In genomic region chr10:117710604-117711141, GRCm38 (mm10) we compare ENCODE assay signal across 8 mouse cellular contexts. TPM values are rescaled to one million over a fixed set of nuclear protein-coding genes. Genes with fewer than 3 reads are reported as not detected.
DNase-seq lines count a peak whose midpoint lies in the region; ATAC-seq and TF ChIP-seq lines count a peak whose summit lies in the region.

Gene Mdm2 (minus strand): TSS chr10:117710758.

- H3K27ac ChIP-seq in gastrocnemius, adult 2 months: peak within 1 kb of the TSS; percentile 95
- H3K27ac ChIP-seq in hindbrain, postnatal 0 days: peak within 1 kb of the TSS; percentile 99
- peak within 1 kb of the TSS; percentile 100 for H3K27ac ChIP-seq in left cerebral cortex, adult 2 months

- peaks cover 6% of the 10 kb centered on the region; the same call in 1 of the 2 replicates for H3K36me3 ChIP-seq in hindbrain, postnatal 0 days (ENCODE audit: insufficient read depth, low read length)

- peak; percentile 84 for TF ChIP-seq CTCF in gastrocnemius, adult 2 months (IDR thresholded peaks at IDR 0.05)
- peak; percentile 73 for TF ChIP-seq CTCF in hindbrain, postnatal 0 days (IDR thresholded peaks at IDR 0.05; ENCODE audit: low read depth)
- TF ChIP-seq CTCF in left cerebral cortex, adult 2 months (IDR thresholded peaks at IDR 0.05): peak; percentile 90

- 3% methylated on average over 46 of the region's 52 CpGs for WGBS in hindbrain, postnatal 0 days

- peak within 1 kb of the TSS; percentile 100 for H3K9ac ChIP-seq in hindbrain, postnatal 0 days (replicated peaks; ENCODE audit: low read length)

- peaks cover 5% of the 10 kb centered on the region; the same call in 1 of the 2 replicates for H3K4me1 ChIP-seq in hindbrain, postnatal 0 days (ENCODE audit: insufficient read depth, low read length)

- H3K4me2 ChIP-seq in hindbrain, postnatal 0 days (ENCODE audit: low read depth, low read length): peak within 1 kb of the TSS; percentile 81

- peak; percentile 95 for ATAC-seq in hindbrain, postnatal 0 days
- peak; percentile 83 for ATAC-seq in megakaryocyte, adult 5-6 weeks (ENCODE audit: poor library complexity, severe bottlenecking)

- intact Hi-C loops in gastrocnemius, adult 2 months (cut with DNase I): no loop called here
- intact Hi-C loops in left cerebral cortex, adult 2 months (cut with DNase I): loop anchor here (2.0 kb wide), 1 partner anchor 34 kb away; no protein-coding TSS in a partner anchor

- H3K4me3 ChIP-seq in gastrocnemius, adult 2 months: peak within 1 kb of the TSS; percentile 81
- H3K4me3 ChIP-seq in hindbrain, postnatal 0 days (ENCODE audit: low read length): peak within 1 kb of the TSS; percentile 97
- peak within 1 kb of the TSS; percentile 100 for H3K4me3 ChIP-seq in left cerebral cortex, adult 2 months

- no peaks in the 10 kb centered on the region for H3K9me3 ChIP-seq in hindbrain, postnatal 0 days (ENCODE audit: low read length)

- no peaks in the 10 kb centered on the region for H3K27me3 ChIP-seq in hindbrain, postnatal 0 days (ENCODE audit: insufficient read depth, low read length)

- peak; percentile 95 for DNase-seq in T-cell, adult 2 months (ENCODE audit: low spot score)
- peak; percentile 99 to 100 for DNase-seq in cerebellum, postnatal 4 days (ENCODE audit: low spot score in 2 of 2)
- peak; percentile 98 for DNase-seq in gastrocnemius, adult 2 months
- DNase-seq in hindbrain, postnatal 0 days (ENCODE audit: low spot score): peak; percentile 97
- DNase-seq in left cerebral cortex, adult 2 months (ENCODE audit: extremely low spot score in 1 of 2, low spot score in 2 of 2): peak; percentile 96 to 98
- peak; percentile 96 to 98 for DNase-seq in right cerebral cortex, adult 2 months (ENCODE audit: low spot score in 2 of 2)
- peak; percentile 98 for DNase-seq in urinary bladder, postnatal 14 days (ENCODE audit: low spot score)

RNA-seq across cellular contexts. Expression of gene Mdm2, which starts in this region (rescaled TPM):
- total RNA-seq in gastrocnemius, adult 2 months (2021): 10 to 100 TPM; 49.2 to 49.8 TPM
- total RNA-seq in hindbrain, postnatal 0 days (2014; rRNA removed): 28.9 and 47.8 TPM in 2 replicates
- polyA plus RNA-seq in hindbrain, postnatal 0 days (2015; fragmentation: Nextera tagmentation; extraction: Ambion mirVana): 24.6 and 26.7 TPM in 2 replicates
- 10 to 100 TPM; 58.7 to 65.5 TPM for total RNA-seq in left cerebral cortex, adult 2 months (2021)
- 86.3 and 89.1 TPM in 2 replicates for total RNA-seq in megakaryocyte, adult 5-6 weeks (2015)
- 80.3 and 117 TPM in 2 replicates for total RNA-seq in megakaryocyte, adult 5-6 weeks (2017)

Comparison
In these comparisons a context has a peak if more than half of its experiments do, and no peak if none do; other contexts are left out.
1. Peak in every context shown above with its lines: DNase-seq, ATAC-seq, H3K4me3 ChIP-seq and H3K27ac ChIP-seq.